Mouse (Mus musculus): ENCODE data around the gene Gm11938.

Gm11938 gene

DNA sequence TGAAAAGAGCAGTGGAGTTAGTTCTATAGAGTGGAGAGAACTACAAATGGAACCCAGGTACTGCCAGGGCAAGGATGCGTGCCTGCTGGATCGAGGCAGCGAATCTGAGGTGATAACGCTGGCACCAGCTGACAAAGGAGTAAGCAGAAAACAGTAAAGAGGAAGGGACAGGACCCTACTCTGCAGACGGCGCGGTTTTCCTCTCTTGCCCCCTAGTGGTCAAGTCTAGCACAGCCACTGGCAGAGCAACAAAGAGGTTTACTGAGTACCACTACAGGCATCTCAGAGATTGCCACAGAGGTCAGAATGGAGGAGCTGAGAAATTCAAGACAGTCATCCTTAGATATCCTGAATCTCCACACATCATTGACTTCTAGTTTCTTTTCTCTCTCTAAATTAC is 29.0 kb downstream of the Gm11938 start:
- in situ Hi-C loops (cut with MboI, MseI), result no loop called here

DNA sequence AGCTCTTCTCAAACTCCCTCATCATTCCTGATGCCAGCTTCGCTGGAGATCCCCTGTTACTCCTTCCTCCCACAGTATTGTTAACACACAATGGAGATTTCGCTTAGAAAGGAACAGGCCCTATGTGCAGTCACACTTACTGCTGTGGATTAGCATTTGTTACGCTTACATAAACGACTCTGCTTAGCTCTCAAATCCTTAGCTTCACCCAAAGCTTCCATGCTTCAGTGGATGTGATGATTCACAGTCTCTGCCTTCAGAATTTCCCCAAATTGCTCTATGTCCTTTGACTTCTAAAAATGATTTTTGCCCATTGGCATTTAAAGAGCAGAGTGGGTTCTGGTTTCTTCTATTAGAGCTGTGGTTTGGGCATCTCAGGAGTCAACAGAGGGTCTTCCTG is 29.9 kb downstream of the Gm11938 start:
- in situ Hi-C loops (cut with MboI, MseI), result no loop called here

DNA sequence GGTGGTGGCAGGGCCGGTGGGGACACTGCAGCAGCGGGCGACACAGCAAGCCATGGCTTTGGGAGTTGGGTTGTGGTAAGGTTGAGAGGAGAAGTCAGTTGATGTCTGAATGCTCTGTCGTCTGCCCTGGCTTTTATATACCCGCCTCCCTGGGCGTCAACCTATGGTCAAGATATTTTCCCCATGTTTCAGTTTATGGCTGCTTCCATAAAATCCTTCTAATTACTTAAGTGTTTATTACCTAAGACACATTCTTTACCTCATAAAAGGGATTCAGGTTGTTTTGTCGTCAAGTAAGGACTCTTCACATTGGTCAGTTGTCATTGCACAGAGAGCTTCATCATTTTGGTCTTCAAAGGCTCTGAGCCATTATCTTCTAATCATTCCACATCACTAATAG is 36.6 kb downstream of the Gm11938 start, which contains the start of gene Krtap3-1:
TSS of gene Krtap3-1 (minus strand) at position 101 of the 400 bp plus-strand sequence.
- in situ Hi-C loops (cut with MboI, MseI), result no loop called here

DNA sequence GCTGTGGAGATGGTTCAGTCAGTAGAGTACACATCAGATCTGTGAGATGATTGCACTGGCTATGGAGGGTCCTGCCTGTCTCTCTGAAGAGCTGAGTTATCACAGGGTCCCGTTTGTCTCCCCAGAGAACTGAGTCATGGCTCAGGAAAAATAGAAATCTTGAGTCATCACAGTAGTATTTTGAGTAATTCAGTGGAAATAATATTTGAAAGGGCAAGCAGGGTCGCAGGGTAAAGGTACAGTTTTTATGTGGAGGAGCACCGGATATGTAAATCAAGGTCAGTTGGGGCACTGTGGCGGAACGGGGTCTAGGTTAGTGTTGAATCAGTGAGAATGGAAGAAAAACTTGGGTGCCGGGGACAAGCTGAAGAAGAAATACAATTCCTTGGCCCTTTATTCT is 40.5 kb downstream of the Gm11938 start:
- in situ Hi-C loops (cut with MboI, MseI), result no loop called here

DNA sequence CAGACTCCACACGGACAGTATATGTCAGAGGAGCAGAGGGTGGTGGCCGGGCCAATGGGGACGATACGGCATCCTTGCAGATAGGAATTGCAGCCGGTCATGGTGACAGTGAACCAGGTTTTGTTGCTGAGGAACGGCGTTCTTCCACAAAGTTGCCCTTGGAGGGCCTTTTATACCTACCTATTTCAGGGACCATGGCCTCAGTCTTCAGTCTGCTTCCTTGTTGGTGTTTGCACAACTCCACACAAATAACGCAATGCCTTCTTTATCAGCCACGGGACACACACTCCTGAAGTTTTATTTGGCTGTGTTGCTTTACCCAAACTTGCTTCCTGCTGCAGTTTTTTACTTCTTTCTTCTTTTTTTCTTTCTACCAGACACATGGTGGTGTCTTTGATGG is 43.7 kb downstream of the Gm11938 start, which contains the start of gene Gm11939:
TSS of gene Gm11939 (minus strand) at position 101 of the 400 bp plus-strand sequence.
- in situ Hi-C loops (cut with MboI, MseI), result no loop called here

DNA sequence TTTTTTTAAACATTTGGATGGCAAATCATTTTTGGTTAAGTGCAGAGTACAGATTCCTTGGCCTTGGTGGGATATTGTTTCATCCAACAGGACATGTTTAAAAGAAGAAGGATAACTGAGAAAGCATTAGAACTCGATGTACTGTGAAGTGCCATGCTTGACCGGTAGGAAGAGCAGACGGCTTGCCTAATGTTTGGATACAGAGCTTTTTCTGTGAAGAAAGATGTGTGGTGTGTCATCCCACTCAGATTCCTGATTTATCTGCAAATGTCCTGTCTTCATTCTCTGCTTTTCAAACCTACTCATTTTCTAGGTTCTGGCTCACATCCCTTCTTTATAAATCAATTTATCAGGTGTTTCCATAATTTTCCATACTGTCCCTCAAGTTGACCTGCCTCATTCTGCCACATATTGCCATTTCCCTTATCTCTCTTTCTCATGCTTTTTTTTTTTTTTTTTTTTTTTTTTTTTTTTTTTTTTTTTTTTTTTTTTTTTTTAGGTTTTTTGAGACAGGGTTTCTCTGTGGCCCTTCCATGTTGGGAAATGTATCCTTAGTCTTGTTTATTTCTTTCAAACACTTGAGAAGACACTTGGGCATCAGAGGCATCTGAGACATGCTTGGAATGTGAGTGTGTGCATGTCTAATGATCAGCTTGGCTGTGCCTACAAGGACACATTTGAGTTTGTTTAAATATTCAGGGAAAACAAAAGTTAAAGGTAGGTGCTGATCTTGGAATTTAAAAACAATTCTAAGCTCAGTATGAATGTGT is 44.9 kb downstream of the Gm11938 start:
- in situ Hi-C loops (cut with MboI, MseI), result no loop called here

DNA sequence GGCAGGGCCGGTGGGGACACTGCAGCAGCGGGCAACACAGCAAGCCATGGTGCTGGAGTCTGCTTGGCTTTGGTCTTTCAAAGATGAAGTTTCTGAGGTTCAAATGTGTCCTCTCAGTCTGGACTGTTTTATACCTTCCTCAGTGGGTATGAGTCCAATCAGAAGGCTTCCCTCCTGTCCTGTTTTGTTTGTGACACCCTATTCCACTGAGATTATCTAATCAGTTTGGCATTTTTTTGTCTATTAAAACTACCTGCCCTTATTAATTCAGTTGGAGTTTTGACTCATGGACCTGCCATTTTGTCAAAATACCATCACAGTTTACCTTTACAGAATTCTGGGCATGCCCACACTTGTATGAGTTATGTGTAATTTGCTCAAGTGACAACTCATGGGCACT is 46.4 kb downstream of the Gm11938 start, which contains the start of gene Krtap3-2:
TSS of gene Krtap3-2 (minus strand) at position 101 of the 400 bp plus-strand sequence.
- in situ Hi-C loops (cut with MboI, MseI), result no loop called here

DNA sequence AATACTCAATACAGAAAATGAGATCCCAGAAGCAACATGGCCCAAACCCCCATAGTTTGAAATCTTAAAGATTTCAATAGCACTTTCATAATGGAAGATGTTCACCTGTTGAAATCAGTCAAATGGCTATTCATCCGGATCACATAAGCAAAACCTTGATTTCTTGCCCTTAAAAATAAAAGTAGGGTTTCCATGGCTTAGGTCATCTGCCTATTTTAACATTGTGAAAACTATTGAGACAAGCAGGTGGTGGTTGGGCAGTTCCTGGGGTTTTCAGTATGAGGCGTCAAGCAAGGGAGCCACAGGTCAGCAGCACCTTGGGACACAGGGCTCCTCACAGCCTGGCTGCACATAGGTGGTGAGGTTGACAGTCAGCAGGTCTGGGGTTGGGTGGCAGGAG is 46.9 kb downstream of the Gm11938 start:
- in situ Hi-C loops (cut with MboI, MseI), result no loop called here
